Mouse (Mus musculus) bone marrow, adult 2 months (tissue): Measurements from ENCODE around the gene Tmem87b. TPM values are rescaled to one million over a fixed set of nuclear protein-coding genes. Genes with fewer than 3 reads are reported as not detected.

Experiments used
- H3K27ac ChIP-seq: fragments of 200-500 bp; 2 replicates; pipeline ENCODE4 v1.5.1; 2012; ENCODE audit warnings: low read depth, mild to moderate bottlenecking, control low read depth, inconsistent platforms, low read length; ENCODE audit not compliant: control insufficient read depth, poor library complexity, insufficient read depth
- H3K4me1 ChIP-seq: fragments of 200-500 bp; 2 replicates; pipeline ENCODE4 v1.6.1; 2011; ENCODE audit warnings: low read length; ENCODE audit not compliant: control insufficient read depth, insufficient read depth
- H3K4me3 ChIP-seq: fragments of 200-500 bp; replicated peaks from 2 replicates; pipeline ENCODE3; 2011; ENCODE audit warnings: mild to moderate bottlenecking, low read depth, low read length, control low read depth; ENCODE audit not compliant: control insufficient read depth
- CTCF ChIP-seq: fragments of 200-500 bp; IDR thresholded peaks from 2 replicates; pipeline ENCODE4 v1.5.1; 2011; ENCODE audit warnings: low read length, control low read depth; ENCODE audit not compliant: control insufficient read depth, insufficient read depth
- POLR2A ChIP-seq: fragments of 200-500 bp; IDR thresholded peaks from 2 replicates; pipeline ENCODE4 v1.6.1; 2011; ENCODE audit warnings: low read depth, mild to moderate bottlenecking, control low read depth, low read length, borderline replicate concordance; ENCODE audit not compliant: control insufficient read depth
- WGBS: fragments of 180-500 bp; shearing (Covaris S2); methylation state at CpG from one replicate; pipeline ENCODE4 v1.1.7; 2018; 5-methylcytosine and 5-hydroxymethylcytosine counted together
- polyA plus RNA-seq: library from polyadenylated mRNA; stranded (reverse); fragments of >200 nt; gene quantifications from 2 replicates; pipeline ENCODE4 v1.2.4, GENCODE M21; 2011; ENCODE audit warnings: low replicate concordance; ENCODE audit not compliant: missing spikeins, insufficient read depth, insufficient read length

Tmem87b gene
- polyA plus RNA-seq, 1 experiment, result 7.7 TPM

- TF ChIP-seq CTCF, result no peak
- TF ChIP-seq POLR2A, result no peak
- Histone ChIP-seq H3K4me3 (no peak overlapping the region), H3K4me1 (peaks cover 1% of the 10 kb centered on the region; the same call in 1 of the 2 replicates), H3K27ac (no peak overlapping the region)
- WGBS, result 84% methylated on average over 5 of the region's 5 CpGs
Observed at GRCm38 (mm10) chr2:128786341-128786740, 31.6 kb upstream of the Tmem87b start.

GRCm38 (mm10) chr2:128786795-128787194 is 31.1 kb upstream of the Tmem87b start:
- H3K4me1 ChIP-seq, result peaks cover 1% of the 10 kb centered on the region; the same call in 1 of the 2 replicates
- no peak for TF ChIP-seq POLR2A
- no peak for TF ChIP-seq CTCF
- no peak overlapping the region for H3K27ac ChIP-seq
- H3K4me3 ChIP-seq, result no peak overlapping the region
- 65% methylated on average over 1 of the region's 1 CpGs for WGBS

- no peak overlapping the region for H3K27ac ChIP-seq
- 46% methylated on average over 3 of the region's 3 CpGs for WGBS
- TF ChIP-seq POLR2A (no peak), CTCF (no peak)
Observed at GRCm38 (mm10) chr2:128787805-128788204, 30.1 kb upstream of the Tmem87b start.

GRCm38 (mm10) chr2:128790875-128791614 is 26.9 kb upstream of the Tmem87b start:
- no peak overlapping the region for H3K27ac ChIP-seq
- 78% methylated on average over 11 of the region's 11 CpGs for WGBS
- no peaks in the 10 kb centered on the region; the same call in 1 of the 2 replicates for H3K4me1 ChIP-seq
- TF ChIP-seq CTCF, result no peak
- TF ChIP-seq POLR2A, result no peak
- H3K4me3 ChIP-seq, result no peak overlapping the region

More at GRCm38 (mm10) chr2:128787805-128788204, 30.1 kb upstream of the Tmem87b start:
- no peak overlapping the region for H3K4me3 ChIP-seq
- peaks cover 1% of the 10 kb centered on the region; the same call in 1 of the 2 replicates for H3K4me1 ChIP-seq

- 86% methylated on average over 6 of the region's 6 CpGs for WGBS
- TF ChIP-seq CTCF (no peak), POLR2A (no peak)
- H3K27ac ChIP-seq, result no peak overlapping the region
- no peaks in the 10 kb centered on the region; the same call in 1 of the 2 replicates for H3K4me1 ChIP-seq
- H3K4me3 ChIP-seq, result no peak overlapping the region
Observed at GRCm38 (mm10) chr2:128793958-128794357, 24.0 kb upstream of the Tmem87b start.

GRCm38 (mm10) chr2:128796463-128796862 is 21.5 kb upstream of the Tmem87b start:
- 9% methylated on average over 6 of the region's 6 CpGs for WGBS
- TF ChIP-seq POLR2A (no peak), CTCF (no peak)
- no peak overlapping the region for H3K4me3 ChIP-seq
- H3K27ac ChIP-seq, result 0 out of 2 replicates have a peak overlapping the region, but pooled peaks have one; percentile 19
- H3K4me1 ChIP-seq, result no peaks in the 10 kb centered on the region; the same call in 1 of the 2 replicates

GRCm38 (mm10) chr2:128803441-128803840 is 14.5 kb upstream of the Tmem87b start:
- TF ChIP-seq POLR2A (no peak), CTCF (no peak)
- Histone ChIP-seq H3K4me1 (no peaks in the 10 kb centered on the region), H3K4me3 (no peak overlapping the region), H3K27ac (no peak overlapping the region)
- 78% methylated on average over 4 of the region's 4 CpGs for WGBS

- H3K27ac ChIP-seq, result no peak overlapping the region
- no peak overlapping the region for H3K4me3 ChIP-seq
- WGBS, result 45% methylated on average over 4 of the region's 4 CpGs
- H3K4me1 ChIP-seq, result no peaks in the 10 kb centered on the region
- TF ChIP-seq POLR2A (no peak), CTCF (no peak)
Observed at GRCm38 (mm10) chr2:128805341-128805740, 12.6 kb upstream of the Tmem87b start.

- TF ChIP-seq CTCF (no peak), POLR2A (no peak)
- Histone ChIP-seq H3K4me3 (no peak overlapping the region), H3K27ac (no peak overlapping the region), H3K4me1 (no peaks in the 10 kb centered on the region)
- 8% methylated on average over 8 of the region's 8 CpGs for WGBS
Observed at GRCm38 (mm10) chr2:128806561-128806960, 11.4 kb upstream of the Tmem87b start.
